Mouse (Mus musculus) small intestine, adult 2 months (tissue): ENCODE measurements around the gene Hexim1. TPM values are rescaled to one million over a fixed set of nuclear protein-coding genes. Genes with fewer than 3 reads are reported as not detected.

Experiments used
- H3K27ac ChIP-seq: fragments of 200-500 bp; 2 replicates; pipeline ENCODE4 v1.5.1; 2012; ENCODE audit warnings: low read depth, low read length, control low read depth, inconsistent platforms; ENCODE audit not compliant: insufficient read depth
- H3K27me3 ChIP-seq: fragments of 200-500 bp; 2 replicates; pipeline ENCODE4 v1.6.1; 2012; ENCODE audit warnings: mild to moderate bottlenecking, moderate library complexity, low read length, inconsistent platforms; ENCODE audit not compliant: control insufficient read depth, insufficient read depth
- H3K36me3 ChIP-seq: fragments of 200-500 bp; 2 replicates; pipeline ENCODE4 v1.6.1; 2012; ENCODE audit warnings: mild to moderate bottlenecking, low read length, control low read depth, inconsistent platforms; ENCODE audit not compliant: control insufficient read depth, insufficient read depth
- H3K4me1 ChIP-seq: fragments of 200-500 bp; 2 replicates; pipeline ENCODE4 v1.6.1; 2012; ENCODE audit warnings: low read length, inconsistent platforms, mixed read lengths; ENCODE audit not compliant: control insufficient read depth, insufficient read depth, insufficient read length
- H3K4me3 ChIP-seq: fragments of 200-500 bp; 2 replicates; pipeline ENCODE4 v1.5.1; 2012; ENCODE audit warnings: low read depth, mild to moderate bottlenecking, control low read depth, inconsistent platforms, low read length, moderate library complexity
- CTCF ChIP-seq: fragments of 200-500 bp; IDR thresholded peaks from 2 replicates; pipeline ENCODE4 v1.5.1; 2012; ENCODE audit warnings: low read depth, mild to moderate bottlenecking, control low read depth, inconsistent platforms, low read length, moderate library complexity, mixed read lengths; ENCODE audit not compliant: insufficient replicate concordance, insufficient read length; ENCODE audit errors: extremely low read depth
- POLR2A ChIP-seq: fragments of 200-500 bp; IDR thresholded peaks from 2 replicates; pipeline ENCODE4 v1.6.1; 2012; ENCODE audit warnings: low read depth, mild to moderate bottlenecking, control low read depth, inconsistent platforms, low read length, moderate library complexity
- WGBS: fragments of 180-500 bp; shearing (Covaris S2); methylation state at CpG from one replicate; pipeline ENCODE4 v1.1.7; 2018; 5-methylcytosine and 5-hydroxymethylcytosine counted together
- polyA plus RNA-seq: library from polyadenylated mRNA; depleted of rRNA; stranded (reverse); fragments of >200 nt; gene quantifications from 2 replicates; pipeline ENCODE4 v1.2.3, GENCODE M21; 2012

Gene Hexim1
- polyA plus RNA-seq, 1 experiment: 11.4 TPM

- no peak overlapping the region for H3K27ac ChIP-seq
- TF ChIP-seq POLR2A: no peak
- no peak for TF ChIP-seq CTCF
- no peak overlapping the region for H3K4me3 ChIP-seq
- H3K4me1 ChIP-seq: peaks cover 13% of the 10 kb centered on the region
- 82% methylated on average over 6 of the region's 6 CpGs for WGBS
- H3K27me3 ChIP-seq: no peaks in the 10 kb centered on the region
- no peaks in the 10 kb centered on the region for H3K36me3 ChIP-seq
These were observed 34.4 kb upstream of the Hexim1 start for GRCm38 (mm10) chr11:103081631-103082030.

GRCm38 (mm10) chr11:103093306-103093705 lies 22.7 kb upstream of the Hexim1 start:
- TF ChIP-seq POLR2A (no peak), CTCF (no peak)
- H3K27ac ChIP-seq: no peak overlapping the region; the same call in 1 of the 2 replicates
- no peak overlapping the region for H3K4me3 ChIP-seq
- H3K27me3 ChIP-seq: no peaks in the 10 kb centered on the region
- WGBS: 38% methylated on average over 7 of the region's 7 CpGs
- H3K4me1 ChIP-seq: peaks cover 23% of the 10 kb centered on the region
- H3K36me3 ChIP-seq: no peaks in the 10 kb centered on the region

- no peak overlapping the region for H3K4me3 ChIP-seq
- H3K4me1 ChIP-seq: peaks cover 23% of the 10 kb centered on the region
- WGBS: 40% methylated on average over 20 of the region's 20 CpGs
- H3K27ac ChIP-seq: peak overlapping the region; percentile 24; the same call in 1 of the 2 replicates
- TF ChIP-seq CTCF: no peak
- TF ChIP-seq POLR2A: no peak
- no peaks in the 10 kb centered on the region for H3K27me3 ChIP-seq
- H3K36me3 ChIP-seq: no peaks in the 10 kb centered on the region
These were observed 21.9 kb upstream of the Hexim1 start for GRCm38 (mm10) chr11:103093862-103094833.

GRCm38 (mm10) chr11:103095107-103095670 lies 20.8 kb upstream of the Hexim1 start:
- Histone ChIP-seq H3K27me3 (no peaks in the 10 kb centered on the region), H3K4me3 (no peak overlapping the region), H3K27ac (peak overlapping the region; percentile 24; the same call in 1 of the 2 replicates), H3K36me3 (no peaks in the 10 kb centered on the region), H3K4me1 (peaks cover 23% of the 10 kb centered on the region)
- WGBS: 85% methylated on average over 9 of the region's 9 CpGs
- TF ChIP-seq CTCF: no peak
- TF ChIP-seq POLR2A: no peak

- no peak for TF ChIP-seq CTCF
- no peak for TF ChIP-seq POLR2A
- Histone ChIP-seq H3K4me1 (peaks cover 23% of the 10 kb centered on the region), H3K27me3 (no peaks in the 10 kb centered on the region), H3K27ac (no peak overlapping the region), H3K4me3 (no peak overlapping the region), H3K36me3 (no peaks in the 10 kb centered on the region)
- 88% methylated on average over 6 of the region's 6 CpGs for WGBS
These were observed 20.2 kb upstream of the Hexim1 start for GRCm38 (mm10) chr11:103095801-103096200.

- no peak for TF ChIP-seq POLR2A
- no peak for TF ChIP-seq CTCF
- no peaks in the 10 kb centered on the region for H3K36me3 ChIP-seq
- no peak overlapping the region for H3K4me3 ChIP-seq
- no peaks in the 10 kb centered on the region for H3K27me3 ChIP-seq
- H3K27ac ChIP-seq: no peak overlapping the region
- peaks cover 27% of the 10 kb centered on the region for H3K4me1 ChIP-seq
- 48% methylated on average over 22 of the region's 22 CpGs for WGBS
These were observed 18.8 kb upstream of the Hexim1 start for GRCm38 (mm10) chr11:103096979-103097894.
